Mouse (Mus musculus) ovary, postnatal 10 days (tissue): Measurements from ENCODE around the gene Fgfr3.

Experiments
- DNase-seq: peaks from one replicate; pipeline ENCODE4 v3.0.0; 2022; ENCODE audit warnings: low spot score

Fgfr3 gene

DNA sequence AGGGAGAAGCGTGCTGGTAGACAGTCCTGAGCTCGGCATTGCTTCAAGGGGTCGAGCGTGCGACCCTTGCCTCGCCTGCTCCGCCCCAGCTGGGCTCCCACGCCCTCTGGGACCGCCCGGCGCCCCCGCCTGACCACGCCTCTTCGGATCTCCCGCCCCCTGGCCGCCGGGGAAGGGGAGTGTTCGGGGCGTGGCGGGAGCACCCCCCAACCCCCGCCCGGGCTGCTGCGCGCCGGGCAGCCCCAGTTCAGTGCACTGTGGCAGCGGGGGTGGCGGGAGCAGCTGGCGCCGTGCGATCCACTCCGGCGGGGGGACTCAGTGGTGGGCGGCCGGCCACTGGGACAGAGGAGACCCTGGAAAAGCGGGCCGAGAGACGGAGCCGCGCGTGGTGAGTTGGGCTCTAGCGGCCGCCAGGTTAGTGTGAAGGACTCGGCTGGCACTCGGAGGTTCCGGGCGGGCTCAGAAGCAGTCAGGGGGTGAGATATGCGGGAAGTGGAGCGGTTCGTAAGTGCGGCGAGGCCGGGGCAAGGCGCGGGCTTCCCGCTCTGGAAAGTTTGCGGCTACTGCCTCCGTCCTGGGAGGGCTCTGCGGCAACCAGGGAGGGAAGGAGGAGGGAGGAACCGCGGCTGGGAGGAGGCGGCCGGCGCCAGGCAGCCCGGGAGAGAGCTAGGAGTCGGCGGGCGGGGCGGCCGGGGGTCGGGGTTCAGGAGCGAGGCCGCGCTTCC, at the start of gene Fgfr3:
Fgfr3 (plus strand) TSS at position 134 of the 725 bp plus-strand sequence.
- peak; percentile 35 for DNase-seq

GRCm38 (mm10) chr5:33674439-33674838, 47.0 kb upstream of the Fgfr3 start:
- DNase-seq, result no peak

DNA sequence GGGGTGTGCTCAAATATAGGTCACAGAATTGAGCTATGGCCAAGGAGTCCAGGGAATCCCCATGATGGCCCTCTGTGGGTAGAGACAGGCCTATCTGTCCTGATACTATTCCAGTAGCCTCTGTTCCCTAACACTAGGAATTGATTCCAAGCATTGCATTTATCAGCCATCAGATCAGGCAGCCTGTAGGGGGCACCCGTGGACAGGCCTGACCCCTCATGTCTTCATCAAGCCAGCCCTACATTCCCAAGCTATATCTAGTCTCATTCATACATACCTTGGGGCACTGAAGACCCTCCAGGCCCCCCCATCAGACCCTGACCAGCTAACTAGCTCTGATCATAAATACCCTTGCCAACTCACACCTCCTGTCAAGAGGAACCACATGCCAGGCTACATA, 45.5 kb upstream of the Fgfr3 start:
- DNase-seq, result no peak

- no peak for DNase-seq
These were observed 43.2 kb upstream of the Fgfr3 start for GRCm38 (mm10) chr5:33678244-33678643.

DNA sequence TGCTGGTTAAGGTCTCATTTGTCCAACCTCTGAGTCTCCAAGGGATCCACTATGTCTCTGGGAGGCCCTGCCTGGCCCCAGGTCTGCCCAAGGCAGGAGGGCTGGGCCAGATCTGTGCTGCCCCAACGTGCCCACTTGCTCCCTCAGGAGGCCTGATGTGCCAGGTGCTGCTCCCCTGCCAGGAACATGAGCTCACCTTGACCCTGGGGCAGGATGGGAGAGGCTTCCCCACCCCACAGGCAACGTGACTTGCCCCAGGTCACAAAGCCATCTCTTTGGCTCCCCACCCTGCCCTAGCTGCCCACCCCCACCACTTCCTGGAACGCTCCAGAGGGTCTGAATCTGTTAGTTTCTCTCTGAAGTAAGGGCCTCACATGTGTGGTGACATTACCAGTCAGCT, 40.4 kb upstream of the Fgfr3 start:
- DNase-seq, result no peak

DNA sequence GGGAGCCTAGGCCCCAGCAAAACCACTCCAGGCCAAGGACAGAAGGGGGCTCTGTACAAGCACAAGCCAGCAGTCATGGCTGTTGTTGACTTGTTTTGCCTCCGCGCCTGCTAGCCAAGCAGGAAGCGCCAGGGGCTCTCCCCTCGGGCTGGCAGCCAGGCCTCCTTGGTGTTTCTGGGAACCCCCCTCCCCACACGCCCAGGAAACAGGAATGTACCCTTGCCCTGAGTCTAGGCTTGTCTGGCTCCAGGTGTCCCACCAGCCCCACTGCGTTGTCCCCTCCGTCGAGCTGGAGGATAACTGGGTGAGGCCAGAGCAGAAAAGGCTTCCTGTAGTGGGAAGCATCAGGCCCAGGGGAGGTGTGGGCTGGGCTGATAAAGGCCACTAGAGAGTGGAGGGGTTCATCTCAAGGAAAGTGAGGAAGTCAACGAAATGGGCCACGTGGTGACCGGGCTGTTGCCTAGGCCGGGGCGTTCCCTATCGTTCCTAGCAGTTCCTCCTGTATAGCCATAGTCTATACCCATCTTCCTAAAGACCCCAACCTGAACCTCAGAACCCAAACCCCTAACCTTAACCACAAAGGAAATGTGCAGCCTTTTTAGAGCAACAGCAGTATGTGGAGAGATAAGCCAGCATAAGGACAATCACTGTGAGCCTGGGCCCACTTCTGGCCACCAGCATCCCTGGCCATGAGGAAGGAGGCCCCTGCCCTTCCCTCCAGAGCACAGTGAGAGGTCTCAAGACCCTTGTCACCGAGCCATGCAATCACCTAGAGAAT, 39.7 kb upstream of the Fgfr3 start:
- DNase-seq, result no peak

DNA sequence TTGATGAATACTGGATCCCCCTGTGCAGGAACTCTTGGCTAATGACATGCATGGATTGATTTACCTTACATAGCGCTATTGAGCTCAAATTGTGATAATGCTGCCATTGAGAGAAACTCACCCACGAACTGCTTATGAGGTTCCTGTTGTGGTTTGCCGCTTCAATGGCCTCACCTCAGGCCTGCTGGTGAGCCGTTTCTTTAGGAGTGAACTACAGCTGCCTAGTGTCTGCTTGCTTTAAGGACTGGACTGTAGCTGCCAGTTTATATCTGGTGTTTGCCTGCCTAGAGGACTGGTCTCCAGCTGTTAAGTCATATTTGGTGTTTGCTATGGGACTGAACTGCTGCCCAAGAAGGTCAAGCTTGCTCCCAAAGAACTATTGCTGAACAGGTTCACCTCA, 38.5 kb upstream of the Fgfr3 start:
- no peak for DNase-seq

- DNase-seq, result no peak
These were observed 37.4 kb upstream of the Fgfr3 start for GRCm38 (mm10) chr5:33683897-33684652.

DNA sequence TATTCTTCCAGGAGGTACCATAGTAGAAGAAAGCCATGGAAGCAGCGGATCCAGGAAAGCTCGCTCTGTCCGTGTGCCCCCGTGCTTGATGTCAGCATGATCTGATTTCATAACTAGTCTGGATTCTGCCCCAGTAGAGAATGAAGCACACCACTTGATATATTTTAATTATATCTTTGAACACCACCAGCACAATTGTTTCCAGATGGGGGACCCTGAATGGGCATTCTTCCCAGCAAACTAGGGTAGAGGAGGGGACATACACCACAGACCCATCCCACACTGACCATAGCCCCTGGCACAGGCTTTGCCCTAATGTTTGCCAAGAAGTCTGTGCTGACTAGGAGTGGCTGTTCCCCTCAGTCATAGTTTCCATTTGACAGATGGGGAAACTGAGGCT, 36.5 kb upstream of the Fgfr3 start:
- DNase-seq, result no peak

DNA sequence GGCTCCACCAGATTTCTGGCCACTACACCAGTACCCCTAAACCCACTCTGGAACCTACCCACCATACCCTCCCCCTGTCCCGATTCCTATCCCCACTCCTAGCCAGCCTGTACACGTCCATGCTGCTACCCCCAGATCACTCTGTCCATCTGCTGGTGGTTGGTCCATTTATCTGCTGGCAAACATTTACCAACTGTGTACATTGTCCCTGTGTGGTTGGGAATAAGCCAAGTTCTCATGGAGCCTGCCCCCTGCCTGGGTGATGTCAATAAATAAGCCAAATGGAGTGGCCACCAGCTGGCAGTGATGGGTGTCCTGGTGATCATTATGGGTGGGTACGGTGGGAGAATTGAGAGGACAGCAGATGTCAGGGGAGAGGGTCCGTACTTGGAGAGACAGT, 34.3 kb upstream of the Fgfr3 start:
- no peak for DNase-seq

GRCm38 (mm10) chr5:33688278-33689220, 32.9 kb upstream of the Fgfr3 start:
- no peak for DNase-seq

DNA sequence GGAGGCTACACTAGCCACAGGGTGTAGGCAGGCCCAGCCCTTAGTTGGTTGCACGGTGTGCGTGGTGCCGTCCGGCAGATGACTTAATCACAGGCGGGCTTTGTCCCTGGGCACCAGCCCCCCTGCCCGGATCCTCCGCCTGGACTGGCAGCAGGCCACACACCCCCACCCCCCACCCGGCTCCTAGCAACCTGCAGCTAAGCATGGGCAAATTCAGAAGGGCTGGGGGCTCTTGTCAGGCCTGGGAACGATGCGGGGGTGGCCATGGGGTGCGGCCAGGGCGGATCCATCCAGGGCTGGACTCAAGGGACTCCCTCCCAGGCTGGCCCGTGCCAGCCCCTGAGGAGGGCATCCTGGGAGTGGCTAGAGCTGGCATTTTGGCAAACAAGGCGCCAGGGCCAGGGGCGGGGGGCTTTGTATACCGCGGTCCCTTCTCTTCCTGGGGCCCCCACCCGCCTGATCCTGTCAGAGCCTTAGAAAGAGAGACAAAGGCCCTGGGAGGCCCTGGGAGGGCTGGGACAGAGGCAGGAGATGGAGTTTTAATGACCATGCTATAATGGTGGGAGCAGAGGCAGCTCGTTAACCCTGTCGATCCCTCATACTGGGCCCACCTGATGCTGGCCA, 32.1 kb upstream of the Fgfr3 start:
- no peak for DNase-seq

DNA sequence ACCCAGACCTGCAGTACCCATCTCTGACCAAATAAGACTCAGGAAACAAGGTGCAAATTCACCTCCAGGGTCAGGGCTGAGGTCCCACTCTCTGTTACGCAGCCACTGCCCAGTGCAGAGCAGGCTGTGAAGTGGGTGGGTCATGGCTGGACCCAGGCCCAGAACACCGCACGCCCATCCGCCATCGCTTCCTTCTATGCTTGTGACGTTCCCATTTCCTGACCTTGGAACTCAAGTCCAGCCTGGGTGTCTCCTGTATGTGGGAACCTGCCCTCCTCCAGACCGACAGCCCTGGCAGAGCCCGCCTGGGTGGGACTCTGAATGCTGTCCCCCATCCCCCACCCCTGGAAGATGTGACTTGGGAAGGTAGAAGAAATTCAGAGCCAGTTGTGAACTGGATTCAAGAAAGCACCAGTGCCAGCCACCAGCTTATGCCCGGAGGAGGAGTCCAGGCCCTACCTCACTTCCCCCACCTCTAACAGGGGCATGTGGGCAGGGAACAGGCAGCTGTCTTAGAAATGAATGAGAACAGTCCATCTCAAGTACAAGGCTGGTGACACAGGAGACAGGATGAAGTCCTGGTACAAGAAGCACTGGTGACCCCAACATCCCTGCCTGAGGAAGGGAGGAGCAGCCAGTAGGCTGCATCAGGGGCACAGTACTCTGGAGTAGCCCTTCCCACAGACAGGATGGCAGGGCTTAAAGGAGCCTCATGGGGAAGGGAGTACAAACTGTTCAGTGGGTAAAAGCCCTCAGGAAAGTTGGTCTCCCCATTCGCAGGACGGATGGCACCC, 31.4 kb upstream of the Fgfr3 start:
- DNase-seq, result no peak

DNA sequence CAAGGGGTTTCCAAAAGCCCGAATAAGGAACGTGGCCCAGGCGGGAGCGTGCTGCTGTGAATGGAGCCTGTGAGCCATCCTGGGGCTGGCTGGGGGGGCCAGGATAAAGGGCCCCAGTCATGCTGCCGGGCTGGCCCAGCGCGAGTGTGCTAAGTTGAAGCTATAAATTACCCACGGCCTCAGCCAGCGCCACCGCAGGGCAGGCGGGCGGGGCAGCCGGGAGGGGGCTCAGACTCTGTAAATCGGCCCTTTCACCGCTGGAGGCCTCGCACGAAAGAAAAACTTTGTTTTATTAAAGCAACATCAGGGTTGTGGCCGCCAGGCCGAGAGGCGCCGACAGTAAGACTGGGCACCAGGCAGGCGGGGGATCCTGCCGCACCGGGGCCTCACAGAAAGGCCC, 29.1 kb upstream of the Fgfr3 start:
- DNase-seq, result no peak

DNA sequence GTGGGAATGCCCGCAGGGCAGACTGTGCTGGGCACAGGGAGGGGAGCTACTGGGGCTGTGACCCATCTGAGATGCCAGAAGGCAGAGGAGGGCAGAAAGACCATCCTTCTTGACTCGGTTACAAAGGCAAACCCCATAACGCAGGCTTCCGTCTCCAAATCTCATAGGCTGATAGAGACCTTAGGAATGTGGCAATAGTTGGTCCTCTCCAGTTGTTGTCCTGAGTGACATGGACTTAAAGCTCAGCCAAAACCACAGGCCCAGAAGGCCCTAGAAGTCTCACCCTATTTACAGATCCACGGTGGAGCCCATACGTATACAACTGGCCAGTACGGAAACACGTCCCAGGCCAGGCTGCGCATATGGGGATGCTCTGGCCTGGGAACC, 27.0 kb upstream of the Fgfr3 start:
- no peak for DNase-seq

- DNase-seq, result peak; percentile 40
These were observed 26.4 kb upstream of the Fgfr3 start for GRCm38 (mm10) chr5:33694848-33695717.

DNA sequence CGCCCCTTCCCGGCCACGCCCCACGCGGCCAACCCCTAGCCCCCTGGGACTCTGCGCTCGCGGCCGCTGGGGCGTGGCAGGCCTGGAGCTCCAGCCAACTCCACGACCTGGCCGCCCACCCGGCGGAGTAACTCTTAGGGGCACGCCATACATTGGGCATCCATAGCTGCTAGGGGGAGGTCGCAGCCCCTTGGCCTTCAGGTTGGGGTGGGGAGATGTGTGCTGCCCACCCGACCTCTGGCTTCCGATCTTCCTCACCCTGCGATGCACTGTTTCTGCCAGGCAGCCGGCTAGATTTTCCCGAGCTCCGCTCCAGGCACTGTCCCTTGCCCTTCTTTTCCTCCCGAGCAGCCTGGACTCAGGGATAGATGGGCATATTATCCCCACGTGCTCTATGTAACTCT, 25.8 kb upstream of the Fgfr3 start:
- no peak for DNase-seq

DNA sequence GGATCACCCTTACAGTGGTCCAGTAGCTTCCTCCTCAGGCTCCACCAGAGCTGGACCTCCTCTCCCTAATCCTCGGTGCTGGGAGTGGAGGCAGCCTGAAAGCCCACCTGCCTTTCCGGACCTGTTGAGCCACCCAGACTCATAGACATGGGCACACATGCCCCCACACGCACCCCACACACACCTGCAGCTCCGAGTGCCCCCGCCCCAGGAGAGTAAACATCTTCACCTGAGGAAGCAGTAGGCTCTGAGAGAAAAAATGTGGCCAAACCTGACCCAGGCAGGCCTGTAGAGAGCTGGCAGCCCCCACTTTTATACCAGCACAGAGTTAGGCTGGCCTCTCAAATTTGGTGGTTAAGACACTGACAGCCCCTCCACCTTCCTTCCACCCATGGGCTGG, 25.0 kb upstream of the Fgfr3 start:
- no peak for DNase-seq

DNA sequence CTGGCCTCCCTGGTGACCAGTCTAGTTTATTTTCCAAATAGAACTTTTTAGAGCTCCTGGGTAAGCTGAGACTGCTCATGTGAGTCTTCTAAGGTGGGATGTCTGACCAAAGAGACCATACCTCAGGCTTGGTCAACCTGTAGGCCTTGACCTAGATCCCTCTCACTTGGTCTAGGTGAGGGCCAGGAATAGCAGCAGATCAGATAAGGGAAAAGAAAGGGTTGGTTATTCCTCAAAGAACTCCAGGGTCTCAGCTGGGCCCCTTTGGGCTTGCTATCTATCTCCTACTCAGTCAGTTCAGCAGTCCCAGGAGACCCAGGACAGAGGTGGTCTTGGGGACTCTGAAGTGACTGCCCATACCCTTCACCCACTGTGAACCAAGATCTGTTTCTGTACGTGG, 23.9 kb upstream of the Fgfr3 start:
- DNase-seq, result no peak
